Mouse (Mus musculus): ENCODE data around the gene Inpp5d. TPM values are rescaled to one million over a fixed set of nuclear protein-coding genes. Genes with fewer than 3 reads are reported as not detected.

The Inpp5d gene
- polyA plus RNA-seq, 1 experiment, result 36.0 TPM

DNA sequence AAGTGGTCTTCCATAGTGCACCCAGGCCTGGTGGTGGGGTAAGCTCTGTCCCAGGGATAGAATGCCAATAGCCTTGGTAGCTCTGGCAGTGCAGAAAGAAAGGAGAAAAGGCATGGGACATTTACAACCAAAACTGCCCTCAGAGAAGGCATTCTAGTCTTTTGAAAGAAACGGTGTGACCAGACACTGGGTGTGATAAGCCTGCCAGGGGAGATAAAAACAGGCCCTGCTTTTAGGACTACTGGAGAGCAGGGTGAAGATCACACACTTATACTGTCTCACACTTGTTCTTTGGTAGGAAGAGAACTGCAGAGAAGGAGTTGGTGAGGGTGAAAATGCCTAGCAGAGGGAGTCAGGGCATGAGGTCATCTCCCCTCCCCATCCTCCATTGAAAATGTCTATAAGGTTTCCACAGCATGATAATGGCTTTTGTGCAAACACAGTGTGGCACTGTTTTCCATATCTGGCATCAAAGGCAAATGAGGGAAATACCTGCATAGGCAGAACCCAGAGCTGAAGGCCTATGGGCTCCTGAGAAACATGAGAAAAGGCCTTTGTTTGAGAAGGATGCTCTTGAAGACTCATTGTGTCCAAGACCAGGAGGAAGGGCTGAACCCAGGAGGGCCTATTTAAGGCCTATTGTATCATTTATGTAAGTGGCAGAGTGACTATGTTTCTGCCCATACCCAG is 4.0 kb downstream of the Inpp5d start:
- no peak for TF ChIP-seq CTCF (IDR thresholded peaks at IDR 0.05; ENCODE audit: extremely low read depth, insufficient read length, insufficient replicate concordance, low read depth, low read length)
- TF ChIP-seq POLR2A (IDR thresholded peaks at IDR 0.05; ENCODE audit: low read depth, low read length), result no peak
- Histone ChIP-seq H3K27me3 (ENCODE audit: control insufficient read depth, insufficient read depth, low read length) (no peaks in the 10 kb centered on the region), H3K27ac (ENCODE audit: insufficient read depth, low read depth, low read length) (no peak overlapping the region), H3K36me3 (ENCODE audit: control insufficient read depth, insufficient read depth, low read length) (no peaks in the 10 kb centered on the region), H3K4me1 (ENCODE audit: control insufficient read depth, insufficient read depth, insufficient read length, low read length) (peaks cover 19% of the 10 kb centered on the region; the same call in 1 of the 2 replicates), H3K4me3 (ENCODE audit: low read depth, low read length) (no peak overlapping the region)
- 27% methylated on average over 1 of the region's 1 CpGs for WGBS

DNA sequence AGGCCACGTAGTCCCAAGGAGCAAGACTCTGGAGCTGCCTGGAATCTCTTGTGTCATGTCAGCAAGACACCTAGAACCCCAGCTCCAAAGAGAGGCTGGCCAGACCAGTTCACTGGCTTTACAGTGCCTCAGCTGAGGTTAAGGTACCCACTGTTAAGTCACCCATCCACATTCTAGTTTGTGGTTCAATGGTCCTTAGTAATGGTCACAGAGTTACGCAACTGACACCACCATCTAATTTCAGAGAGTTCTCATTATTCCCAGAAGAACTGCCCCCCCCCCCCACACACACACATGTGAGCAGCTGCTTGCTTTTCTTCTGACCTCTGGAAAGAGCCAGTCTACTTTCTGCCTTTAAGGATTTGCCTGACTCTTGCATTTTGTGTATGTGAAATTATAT is 4.7 kb downstream of the Inpp5d start:
- TF ChIP-seq CTCF (IDR thresholded peaks at IDR 0.05; ENCODE audit: extremely low read depth, insufficient read length, insufficient replicate concordance, low read depth, low read length) (no peak), POLR2A (IDR thresholded peaks at IDR 0.05; ENCODE audit: low read depth, low read length) (no peak)
- no peak overlapping the region; the same call in 1 of the 2 replicates for H3K27ac ChIP-seq (ENCODE audit: insufficient read depth, low read depth, low read length)
- no peak overlapping the region for H3K4me3 ChIP-seq (ENCODE audit: low read depth, low read length)
- H3K36me3 ChIP-seq (ENCODE audit: control insufficient read depth, insufficient read depth, low read length), result no peaks in the 10 kb centered on the region
- peaks cover 19% of the 10 kb centered on the region; the same call in 1 of the 2 replicates for H3K4me1 ChIP-seq (ENCODE audit: control insufficient read depth, insufficient read depth, insufficient read length, low read length)
- no peaks in the 10 kb centered on the region for H3K27me3 ChIP-seq (ENCODE audit: control insufficient read depth, insufficient read depth, low read length)
- WGBS, result 89% methylated on average over 2 of the region's 2 CpGs

DNA sequence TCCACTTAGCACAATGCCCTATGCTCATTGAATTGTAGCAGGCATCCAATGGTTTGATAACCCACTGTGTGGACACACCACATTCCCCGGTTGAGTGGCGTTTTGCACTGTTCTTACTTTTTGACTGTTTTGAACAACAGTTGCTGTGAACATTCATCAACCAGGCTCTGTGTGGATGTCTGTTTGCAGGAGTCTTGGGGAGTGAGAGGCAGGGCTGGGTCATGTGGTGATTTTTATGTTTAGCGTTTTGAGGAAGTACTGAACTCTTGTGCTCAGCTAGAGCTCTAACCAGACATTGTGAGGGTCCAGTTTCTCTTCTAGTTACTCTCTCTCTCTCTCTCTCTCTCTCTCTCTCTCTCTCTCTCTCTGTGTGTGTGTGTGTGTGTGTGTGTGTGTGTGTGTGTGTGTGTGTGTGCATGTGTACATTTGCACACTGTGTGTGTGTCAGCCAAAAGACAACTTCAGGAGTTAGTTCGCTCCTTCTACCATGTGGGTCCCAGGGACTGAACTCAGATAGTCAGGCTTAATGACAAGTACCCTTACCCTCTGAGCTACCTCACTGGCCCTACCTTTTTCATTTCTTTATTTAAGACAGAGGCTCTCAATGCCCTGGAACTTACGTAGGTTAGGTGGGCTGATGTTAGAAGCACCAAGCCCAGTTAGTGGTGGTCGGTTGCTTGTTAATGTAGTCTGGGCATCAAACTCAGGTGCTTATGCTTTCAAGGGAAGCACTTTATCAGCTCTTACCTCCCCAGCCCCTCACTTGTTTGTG is 5.3 kb downstream of the Inpp5d start:
- WGBS, result 80% methylated on average over 6 of the region's 6 CpGs
- Histone ChIP-seq H3K36me3 (ENCODE audit: control insufficient read depth, insufficient read depth, low read length) (no peaks in the 10 kb centered on the region), H3K27ac (ENCODE audit: insufficient read depth, low read depth, low read length) (peak overlapping the region; percentile 67), H3K4me1 (ENCODE audit: control insufficient read depth, insufficient read depth, insufficient read length, low read length) (peaks cover 19% of the 10 kb centered on the region; the same call in 1 of the 2 replicates), H3K4me3 (ENCODE audit: low read depth, low read length) (no peak overlapping the region), H3K27me3 (ENCODE audit: control insufficient read depth, insufficient read depth, low read length) (no peaks in the 10 kb centered on the region)
- TF ChIP-seq POLR2A (IDR thresholded peaks at IDR 0.05; ENCODE audit: low read depth, low read length) (no peak), CTCF (IDR thresholded peaks at IDR 0.05; ENCODE audit: extremely low read depth, insufficient read length, insufficient replicate concordance, low read depth, low read length) (no peak)

DNA sequence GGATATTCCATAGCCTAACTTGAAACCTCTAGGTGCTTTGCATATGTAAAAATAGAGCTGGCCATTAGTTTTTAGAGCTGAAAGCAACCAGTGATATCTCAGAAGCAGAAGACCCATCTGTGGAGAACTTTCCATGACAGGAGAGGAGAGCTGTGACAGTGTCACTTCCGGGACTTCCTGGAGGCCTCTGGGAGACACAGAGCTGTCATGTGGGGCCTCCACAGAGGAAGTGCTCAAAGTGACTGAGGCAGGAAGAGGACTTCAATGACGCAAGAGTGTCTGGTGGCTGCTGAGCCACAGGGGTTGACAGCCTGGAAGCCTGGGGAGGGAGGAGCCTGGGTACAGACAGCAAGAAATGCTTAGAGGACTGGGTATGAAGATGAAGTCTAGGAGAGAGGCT is 6.2 kb downstream of the Inpp5d start:
- 63% methylated on average over 2 of the region's 2 CpGs for whole genome bisulfite sequencing
- no peaks in the 10 kb centered on the region for H3K27me3 ChIP-seq (ENCODE audit: control insufficient read depth, insufficient read depth, low read length)
- H3K36me3 ChIP-seq (ENCODE audit: control insufficient read depth, insufficient read depth, low read length), result no peaks in the 10 kb centered on the region
- H3K4me3 ChIP-seq (ENCODE audit: low read depth, low read length), result no peak overlapping the region
- peak overlapping the region; percentile 77 for H3K27ac ChIP-seq (ENCODE audit: insufficient read depth, low read depth, low read length)
- H3K4me1 ChIP-seq (ENCODE audit: control insufficient read depth, insufficient read depth, insufficient read length, low read length), result peaks cover 19% of the 10 kb centered on the region; the same call in 1 of the 2 replicates
- no peak for TF ChIP-seq POLR2A (IDR thresholded peaks at IDR 0.05; ENCODE audit: low read depth, low read length)
- no peak for TF ChIP-seq CTCF (IDR thresholded peaks at IDR 0.05; ENCODE audit: extremely low read depth, insufficient read length, insufficient replicate concordance, low read depth, low read length)

- no peaks in the 10 kb centered on the region for H3K36me3 ChIP-seq (ENCODE audit: control insufficient read depth, insufficient read depth, low read length)
- 15% methylated on average over 2 of the region's 2 CpGs for WGBS
- H3K4me3 ChIP-seq (ENCODE audit: low read depth, low read length), result no peak overlapping the region
- peaks cover 16% of the 10 kb centered on the region; the same call in 1 of the 2 replicates for H3K4me1 ChIP-seq (ENCODE audit: control insufficient read depth, insufficient read depth, insufficient read length, low read length)
- no peak for TF ChIP-seq POLR2A (IDR thresholded peaks at IDR 0.05; ENCODE audit: low read depth, low read length)
- TF ChIP-seq CTCF (IDR thresholded peaks at IDR 0.05; ENCODE audit: extremely low read depth, insufficient read length, insufficient replicate concordance, low read depth, low read length), result no peak
- no peaks in the 10 kb centered on the region for H3K27me3 ChIP-seq (ENCODE audit: control insufficient read depth, insufficient read depth, low read length)
- no peak overlapping the region for H3K27ac ChIP-seq (ENCODE audit: insufficient read depth, low read depth, low read length)
These were observed 8.0 kb downstream of the Inpp5d start for GRCm38 (mm10) chr1:87628085-87628484.

DNA sequence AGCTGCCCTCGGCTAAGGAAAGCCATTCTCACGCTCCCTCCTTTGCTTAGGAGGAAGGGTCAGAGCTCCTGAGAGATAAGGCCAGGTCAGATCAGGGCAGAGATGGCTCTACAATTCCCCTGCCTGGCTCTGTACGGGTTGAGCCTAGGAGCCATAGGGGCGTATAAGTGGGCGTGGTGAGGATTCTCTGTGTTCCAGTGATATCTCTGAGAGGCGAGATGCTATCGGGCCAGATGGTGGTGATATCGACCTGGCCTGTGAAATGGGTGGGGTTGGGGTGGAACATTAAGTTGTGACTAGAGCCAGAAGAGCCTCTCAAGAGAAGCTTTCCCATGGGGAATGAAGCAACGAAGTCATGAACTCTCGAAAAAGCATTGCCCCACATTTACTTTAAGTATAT is 11.5 kb downstream of the Inpp5d start:
- Histone ChIP-seq H3K27me3 (ENCODE audit: control insufficient read depth, insufficient read depth, low read length) (no peaks in the 10 kb centered on the region), H3K27ac (ENCODE audit: insufficient read depth, low read depth, low read length) (no peak overlapping the region), H3K4me3 (ENCODE audit: low read depth, low read length) (no peak overlapping the region), H3K4me1 (ENCODE audit: control insufficient read depth, insufficient read depth, insufficient read length, low read length) (peaks cover 7% of the 10 kb centered on the region; the same call in 1 of the 2 replicates), H3K36me3 (ENCODE audit: control insufficient read depth, insufficient read depth, low read length) (no peaks in the 10 kb centered on the region)
- 45% methylated on average over 10 of the region's 10 CpGs for WGBS
- no peak for TF ChIP-seq POLR2A (IDR thresholded peaks at IDR 0.05; ENCODE audit: low read depth, low read length)
- TF ChIP-seq CTCF (IDR thresholded peaks at IDR 0.05; ENCODE audit: extremely low read depth, insufficient read length, insufficient replicate concordance, low read depth, low read length), result no peak

GRCm38 (mm10) chr1:87632163-87632562 is 12.1 kb downstream of the Inpp5d start:
- WGBS, result 52% methylated on average over 6 of the region's 6 CpGs
- TF ChIP-seq CTCF (IDR thresholded peaks at IDR 0.05; ENCODE audit: extremely low read depth, insufficient read length, insufficient replicate concordance, low read depth, low read length) (no peak), POLR2A (IDR thresholded peaks at IDR 0.05; ENCODE audit: low read depth, low read length) (no peak)
- no peak overlapping the region for H3K27ac ChIP-seq (ENCODE audit: insufficient read depth, low read depth, low read length)
- H3K4me3 ChIP-seq (ENCODE audit: low read depth, low read length), result no peak overlapping the region
- H3K27me3 ChIP-seq (ENCODE audit: control insufficient read depth, insufficient read depth, low read length), result no peaks in the 10 kb centered on the region
- H3K36me3 ChIP-seq (ENCODE audit: control insufficient read depth, insufficient read depth, low read length), result no peaks in the 10 kb centered on the region
- peaks cover 8% of the 10 kb centered on the region; the same call in 1 of the 2 replicates for H3K4me1 ChIP-seq (ENCODE audit: control insufficient read depth, insufficient read depth, insufficient read length, low read length)
